Mouse (Mus musculus) T-helper 2 cell (primary cell): ENCODE results near the gene Cisd3.
"Not testable (repeated sequence)": the region's sequence is repeated elsewhere in the genome, so short reads cannot be mapped to it uniquely, and the experiment has no call there.

ENCODE experiments used
- in situ Hi-C: fragments of 300-600 bp; cut with MboI, MseI; formaldehyde crosslinking; loops from one replicate; pipeline ENCODE4 v1.15.1; 2025; ENCODE audit warnings: high pct_unique_total_duplicates

Cisd3 gene

DNA sequence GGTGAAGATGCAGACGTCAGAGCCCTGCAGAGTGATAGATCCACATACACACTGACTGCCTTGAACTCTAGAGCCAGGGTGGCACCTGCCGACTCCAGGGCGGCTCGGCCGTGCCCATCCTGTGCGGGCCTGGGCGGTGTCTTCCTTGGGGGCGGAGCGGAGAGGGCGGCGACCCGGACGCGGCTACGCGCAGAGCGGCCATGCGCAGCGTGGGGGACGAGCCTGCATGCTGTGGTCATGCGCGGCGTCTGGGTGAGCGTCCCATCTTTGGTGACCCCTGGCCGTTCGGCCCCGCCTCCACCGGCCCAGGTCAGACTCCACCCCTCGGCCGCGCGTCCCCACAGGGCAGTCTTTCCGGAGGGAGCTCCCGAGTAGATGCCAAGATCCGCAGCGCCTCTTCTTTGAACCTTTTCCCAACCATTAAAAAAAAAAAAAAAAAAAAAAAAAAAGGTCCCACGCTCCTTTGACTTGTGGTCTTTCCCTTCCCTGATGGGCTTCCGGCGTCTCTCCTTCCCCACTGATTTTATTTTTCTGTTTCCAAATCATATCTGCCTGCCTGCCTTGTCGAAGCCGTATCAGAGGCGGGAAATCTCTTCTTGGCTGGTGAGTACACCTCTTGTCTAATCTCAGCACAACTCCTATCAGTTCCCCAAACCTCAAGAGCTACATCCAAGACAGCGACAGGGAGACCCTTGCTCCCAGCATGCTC, at the start of gene Cisd3:
TSS of gene Cisd3 (plus strand) at position 214 of the 709 bp plus-strand sequence.
- in situ Hi-C loops = no loop called here

DNA sequence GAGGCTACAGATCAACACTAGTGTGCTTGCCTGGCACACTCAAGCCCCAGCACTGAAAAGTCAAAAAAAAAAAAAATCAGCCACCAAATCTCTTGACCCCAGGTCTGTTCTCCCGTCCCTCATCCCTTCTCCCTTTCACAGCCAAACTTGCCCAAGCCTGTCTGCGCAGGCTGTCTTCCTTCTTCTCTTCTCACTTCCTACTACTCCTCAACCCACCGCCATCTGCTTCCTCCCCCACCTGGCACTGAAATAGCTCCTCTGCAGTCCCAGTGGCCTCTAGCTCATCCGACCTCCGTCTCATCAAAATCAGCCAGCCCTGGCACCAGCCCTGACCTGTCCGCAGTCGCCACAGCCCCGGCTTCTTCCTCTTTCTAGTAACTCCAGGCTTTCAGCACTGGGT, 44.0 kb upstream of the Cisd3 start:
- in situ Hi-C loops = no loop called here

DNA sequence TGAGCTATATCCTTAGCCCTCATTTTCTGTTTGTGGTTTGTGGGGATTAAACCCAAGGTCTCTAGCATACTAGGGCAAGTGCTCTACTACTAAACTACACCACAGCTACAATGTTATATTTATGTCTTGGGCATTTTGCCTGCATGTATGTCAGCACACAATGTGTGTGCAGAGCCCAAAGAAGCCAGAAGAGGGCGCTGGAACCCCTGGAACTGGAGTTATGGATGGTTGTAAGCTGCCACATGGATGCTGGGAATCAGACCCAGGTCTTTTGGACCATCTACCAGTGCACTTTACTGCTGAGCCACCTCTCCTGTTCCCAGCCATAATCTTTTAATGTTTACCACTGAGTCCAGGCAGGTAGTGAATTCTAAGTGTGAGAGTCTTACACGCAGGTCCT, 42.9 kb upstream of the Cisd3 start:
- in situ Hi-C loops = no loop called here

DNA sequence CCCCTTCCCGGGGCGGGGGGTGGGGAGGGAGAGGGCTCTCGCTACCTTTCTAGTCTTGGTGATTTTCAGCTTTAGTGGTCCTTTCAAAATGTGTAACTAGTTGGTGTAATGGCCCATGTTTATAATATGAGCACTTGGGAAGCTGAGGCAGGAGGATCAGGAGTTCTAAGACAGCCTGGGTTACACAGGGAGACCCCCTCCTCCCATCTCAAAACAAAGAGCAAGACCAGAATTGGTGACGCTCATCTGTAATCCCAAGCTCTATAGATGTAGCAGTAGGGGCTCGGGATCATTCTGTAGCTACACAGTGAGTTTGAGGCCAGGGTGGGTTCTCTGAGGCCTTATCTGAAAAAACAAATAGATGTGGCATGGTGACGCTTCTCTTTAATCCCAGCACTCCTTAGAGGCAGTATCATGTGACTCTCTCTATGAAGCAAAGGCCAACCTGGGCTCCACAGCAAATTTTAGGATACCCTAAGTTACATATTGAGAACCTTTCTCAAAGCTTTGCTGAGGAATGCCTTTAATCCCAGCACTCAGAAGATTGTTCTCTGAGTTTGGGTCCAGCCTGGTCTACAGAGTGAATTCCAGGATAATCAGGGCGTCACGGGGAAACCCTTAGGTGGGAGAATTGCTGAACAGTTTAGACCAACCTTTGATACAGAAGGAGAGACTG, 42.1 kb upstream of the Cisd3 start:
- in situ Hi-C loops = no loop called here

- in situ Hi-C loops = no loop called here
These were observed 40.8 kb upstream of the Cisd3 start for GRCm38 (mm10) chr11:97644834-97645233.

GRCm38 (mm10) chr11:97648541-97648940, 37.1 kb upstream of the Cisd3 start:
- in situ Hi-C loops = not testable (repeated sequence)

DNA sequence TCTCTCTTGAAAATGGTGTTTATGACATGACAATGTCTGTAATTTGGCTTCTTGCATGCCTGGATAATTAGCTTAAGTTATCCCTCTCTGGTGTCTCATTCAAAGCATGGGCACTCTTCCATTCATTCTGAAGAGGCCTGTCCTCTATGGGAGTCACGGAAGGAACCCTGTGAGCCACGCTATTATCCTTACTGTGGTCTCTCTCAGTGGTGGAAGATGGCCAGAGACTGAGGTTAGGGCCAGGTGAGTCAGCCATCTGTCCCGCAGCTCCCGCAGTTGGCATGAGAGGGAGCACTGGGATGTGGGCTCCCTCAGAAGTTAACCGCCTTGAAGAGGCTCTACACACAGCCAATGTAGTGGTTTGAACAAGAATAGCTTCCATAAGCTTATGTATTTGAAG, 35.3 kb upstream of the Cisd3 start:
- in situ Hi-C loops = no loop called here

- in situ Hi-C loops = not testable (repeated sequence)
These were observed 32.2 kb upstream of the Cisd3 start for GRCm38 (mm10) chr11:97653376-97653775.

DNA sequence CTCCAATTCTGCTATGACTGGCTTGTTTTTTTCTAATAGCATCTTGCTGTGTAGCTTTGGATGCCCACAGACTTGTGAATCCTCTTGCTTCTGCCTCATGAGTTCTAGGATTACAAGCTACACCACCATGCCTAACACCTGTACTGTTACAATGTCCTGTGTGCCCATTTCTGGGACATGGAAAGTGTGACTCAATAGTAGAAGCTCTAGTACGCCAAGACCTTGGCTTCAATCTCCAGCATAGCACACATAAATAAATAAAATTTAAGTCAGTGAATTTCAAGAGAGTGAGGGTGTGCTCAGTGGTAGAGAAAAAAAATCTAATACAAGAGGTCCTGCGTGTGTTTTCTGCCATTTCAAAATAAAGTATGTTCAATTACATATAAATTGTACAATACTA, 31.4 kb upstream of the Cisd3 start:
- in situ Hi-C loops = no loop called here

DNA sequence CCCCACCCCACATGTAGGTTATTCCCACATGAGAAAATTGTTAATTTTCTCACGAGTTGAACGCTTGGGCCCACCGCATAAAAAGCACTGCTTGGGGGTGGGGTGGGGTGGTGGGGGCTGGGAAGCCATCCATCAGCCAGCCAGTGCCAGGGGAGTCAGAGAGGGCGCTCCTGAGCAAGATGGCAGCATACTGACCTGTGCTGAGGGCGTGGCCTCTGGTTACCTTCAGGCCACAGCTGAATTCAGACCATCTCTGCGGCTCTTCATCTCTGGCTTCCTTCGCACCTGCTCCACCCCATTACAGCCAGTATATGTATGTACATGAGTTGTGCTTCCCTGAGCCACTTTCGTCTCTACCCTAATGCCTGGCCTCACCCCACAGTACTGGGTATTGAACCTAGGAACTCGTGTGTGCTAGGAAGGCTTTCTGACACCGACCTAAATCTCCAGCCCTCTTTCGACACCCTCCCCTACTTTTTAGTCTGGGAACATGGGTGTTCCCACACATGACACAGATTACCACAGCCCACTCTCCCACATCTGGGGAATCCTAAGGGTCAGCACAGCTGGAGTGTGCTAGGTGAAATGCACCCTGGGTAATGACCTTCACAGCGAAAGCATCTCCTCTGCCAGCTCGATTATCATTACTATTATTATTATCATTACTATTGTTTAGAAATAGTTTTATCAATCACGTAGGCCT, 29.2 kb upstream of the Cisd3 start:
- in situ Hi-C loops = no loop called here

DNA sequence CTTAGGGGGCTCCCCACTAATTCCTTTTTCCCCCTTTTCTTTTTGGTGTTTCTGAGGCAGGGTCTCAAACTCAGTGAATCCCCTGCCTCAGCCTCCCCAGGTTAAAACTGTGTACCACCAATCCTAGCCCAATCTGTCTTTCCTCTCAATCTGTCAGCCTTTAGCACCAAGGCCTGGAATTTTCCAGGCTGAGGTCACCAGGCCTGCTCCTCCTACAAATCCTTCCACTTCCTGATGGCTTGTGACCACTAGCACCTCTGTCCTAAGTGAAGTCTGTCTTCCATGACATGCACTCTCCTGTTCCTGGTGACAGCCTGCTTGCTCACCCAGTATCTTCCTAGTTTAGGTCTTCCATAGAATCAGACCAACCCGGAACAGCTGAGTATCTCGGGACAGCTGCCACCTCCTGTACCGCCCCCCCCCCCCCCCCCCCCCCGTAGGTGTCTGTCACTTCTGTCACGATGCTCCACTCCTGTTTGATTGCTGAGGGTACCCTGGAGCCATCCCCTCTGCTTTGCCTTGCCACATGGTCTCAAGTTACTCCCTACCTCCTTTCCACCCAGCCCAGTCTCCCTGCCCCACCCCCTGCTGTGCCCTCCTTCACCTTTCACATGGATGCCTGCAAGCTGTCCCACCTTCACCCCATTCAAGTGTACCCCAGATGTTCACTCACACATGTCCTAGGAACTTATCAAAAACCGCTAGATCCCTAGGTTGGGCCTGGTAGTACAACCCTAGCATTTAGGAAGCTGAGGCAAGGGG, 28.3 kb upstream of the Cisd3 start:
- in situ Hi-C loops = no loop called here

DNA sequence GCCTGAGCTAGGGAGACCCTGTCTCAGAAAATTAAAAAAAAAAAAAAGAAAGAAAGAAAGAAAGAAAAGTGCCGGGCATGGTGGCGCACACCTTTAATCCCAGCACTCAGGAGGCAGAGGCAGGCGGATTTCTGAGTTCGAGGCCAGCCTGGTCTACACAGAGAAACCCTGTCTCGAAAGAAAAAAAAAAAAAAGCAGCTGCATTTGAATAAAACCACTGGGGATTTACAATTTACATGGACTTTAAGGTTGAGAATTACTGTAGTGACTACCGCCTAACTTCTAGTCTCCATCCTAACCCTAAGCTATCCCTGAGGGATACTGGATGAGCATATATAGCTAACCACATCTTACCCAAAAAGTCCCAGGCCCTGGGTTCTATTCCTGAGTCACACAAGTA, 27.7 kb upstream of the Cisd3 start:
- in situ Hi-C loops = not testable (repeated sequence)

- in situ Hi-C loops = no loop called here
These were observed 26.8 kb upstream of the Cisd3 start for GRCm38 (mm10) chr11:97658751-97659266.

DNA sequence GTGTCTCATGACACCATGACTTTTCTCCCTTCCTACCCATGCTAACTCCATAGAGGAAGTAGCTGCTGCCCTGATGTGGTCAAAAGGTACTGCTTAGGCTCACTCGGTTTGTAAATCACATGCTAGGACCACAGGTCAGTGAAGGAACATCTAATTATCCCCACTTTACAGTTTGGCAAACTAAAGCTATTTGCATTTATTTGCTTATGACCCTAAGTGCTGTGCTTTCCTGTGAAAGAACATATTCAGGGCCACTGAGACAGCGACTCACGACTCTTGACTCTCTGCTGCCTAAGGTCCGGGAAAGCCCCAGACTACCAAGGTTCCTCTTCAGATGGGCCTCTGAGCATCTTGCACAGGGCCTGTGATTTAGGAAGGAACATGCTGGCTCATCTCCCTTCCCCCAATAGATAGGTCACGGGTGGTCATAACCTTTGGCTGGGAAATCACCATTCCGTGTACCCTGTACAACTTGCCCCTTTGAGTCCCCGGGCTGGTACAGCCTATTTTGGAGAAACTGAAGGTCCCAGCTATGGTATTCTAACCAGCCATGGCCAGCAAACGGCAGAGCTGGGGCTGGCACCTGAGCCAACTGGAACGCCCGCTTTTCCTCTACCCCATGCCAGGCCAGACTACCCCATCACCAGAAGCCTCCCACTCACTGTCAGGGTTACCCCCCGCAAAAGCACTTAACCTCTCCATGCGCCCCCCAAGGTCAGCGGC, 26.2 kb upstream of the Cisd3 start:
- in situ Hi-C loops = no loop called here

DNA sequence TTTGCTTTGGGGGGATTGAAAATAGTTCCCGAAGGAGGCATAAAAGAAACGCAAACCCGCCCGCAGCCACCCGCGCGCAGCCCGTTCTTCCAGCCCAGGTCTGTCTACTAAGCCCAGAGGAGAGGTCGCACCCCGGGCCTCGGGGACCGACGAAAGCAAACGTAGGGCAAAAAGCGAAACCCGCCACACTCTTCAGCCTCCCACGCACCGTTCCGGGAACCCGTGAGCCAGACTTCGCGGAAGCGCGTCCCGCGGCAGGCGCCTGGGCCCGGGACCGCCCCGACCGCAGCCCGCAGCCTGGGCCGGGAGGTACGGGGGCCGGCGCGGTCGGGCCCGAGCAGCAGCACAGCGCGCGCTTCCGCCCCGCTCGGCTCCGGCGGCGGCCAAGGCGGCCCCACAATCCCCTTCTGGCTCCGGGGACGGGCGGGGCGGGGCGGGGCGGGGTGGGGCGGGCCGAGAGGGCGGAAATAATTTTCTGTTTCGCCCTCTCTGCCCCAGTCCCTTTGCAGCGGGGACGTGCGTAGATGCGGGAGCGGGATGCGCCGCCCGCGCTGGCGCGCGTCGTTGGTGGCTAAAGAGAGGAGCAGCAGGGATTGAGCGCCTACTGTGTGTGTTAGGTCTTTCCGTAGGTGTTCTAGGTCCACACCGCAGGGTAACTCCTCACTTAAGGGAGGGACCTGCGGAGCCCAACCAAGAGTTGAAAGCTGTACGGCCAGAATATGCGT, 25.5 kb upstream of the Cisd3 start:
- in situ Hi-C loops = loop anchor here (10.0 kb wide), 1 partner anchor 535 kb away; no protein-coding TSS in a partner anchor

DNA sequence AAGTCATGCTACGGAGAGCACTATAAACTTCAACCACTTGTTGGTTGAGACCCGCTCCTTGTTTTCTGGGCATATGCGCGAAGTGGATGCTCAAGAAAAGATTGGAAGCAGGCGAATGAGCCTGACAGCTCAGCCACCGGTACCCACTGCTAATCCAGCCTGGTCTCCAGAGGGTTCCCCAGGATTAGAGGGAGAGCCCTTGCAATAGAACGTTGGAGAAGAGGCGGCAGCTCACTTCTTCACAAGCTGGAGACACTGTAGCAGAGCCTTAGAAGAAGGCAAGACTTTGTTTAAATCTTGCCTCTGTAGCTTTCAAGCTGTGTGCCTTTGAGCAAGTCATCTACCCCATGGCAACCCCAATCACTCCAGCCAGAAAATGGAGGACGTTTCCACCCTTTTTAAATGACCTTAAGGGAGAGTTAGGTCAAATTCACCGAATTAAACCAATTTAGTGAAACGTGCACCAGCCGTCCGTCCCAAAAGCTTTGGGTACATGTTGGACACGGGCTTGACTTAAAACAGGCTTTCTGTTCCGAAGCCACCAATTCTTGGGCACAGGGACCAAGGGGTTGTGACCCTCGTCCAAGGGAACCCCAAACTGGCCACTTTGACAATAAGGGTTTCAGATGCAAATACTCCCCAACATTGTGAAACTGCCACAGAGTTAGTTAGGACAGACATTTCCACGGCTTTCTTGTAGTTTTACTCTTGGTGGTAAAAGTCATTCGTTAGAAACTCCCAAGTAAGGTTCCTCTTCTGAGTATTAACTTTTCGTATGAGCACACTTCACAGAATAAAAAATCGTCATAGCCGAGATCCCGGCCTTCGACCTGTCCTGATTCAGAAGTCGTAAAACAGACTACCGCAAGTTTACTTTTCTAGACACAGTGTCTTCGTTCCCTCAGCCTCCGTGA, 24.6 kb upstream of the Cisd3 start:
- in situ Hi-C loops = loop anchor here (10.0 kb wide), 1 partner anchor 536 kb away; no protein-coding TSS in a partner anchor

GRCm38 (mm10) chr11:97661648-97662133, 23.9 kb upstream of the Cisd3 start:
- in situ Hi-C loops = loop anchor here (10.0 kb wide), 1 partner anchor 537 kb away; no protein-coding TSS in a partner anchor

DNA sequence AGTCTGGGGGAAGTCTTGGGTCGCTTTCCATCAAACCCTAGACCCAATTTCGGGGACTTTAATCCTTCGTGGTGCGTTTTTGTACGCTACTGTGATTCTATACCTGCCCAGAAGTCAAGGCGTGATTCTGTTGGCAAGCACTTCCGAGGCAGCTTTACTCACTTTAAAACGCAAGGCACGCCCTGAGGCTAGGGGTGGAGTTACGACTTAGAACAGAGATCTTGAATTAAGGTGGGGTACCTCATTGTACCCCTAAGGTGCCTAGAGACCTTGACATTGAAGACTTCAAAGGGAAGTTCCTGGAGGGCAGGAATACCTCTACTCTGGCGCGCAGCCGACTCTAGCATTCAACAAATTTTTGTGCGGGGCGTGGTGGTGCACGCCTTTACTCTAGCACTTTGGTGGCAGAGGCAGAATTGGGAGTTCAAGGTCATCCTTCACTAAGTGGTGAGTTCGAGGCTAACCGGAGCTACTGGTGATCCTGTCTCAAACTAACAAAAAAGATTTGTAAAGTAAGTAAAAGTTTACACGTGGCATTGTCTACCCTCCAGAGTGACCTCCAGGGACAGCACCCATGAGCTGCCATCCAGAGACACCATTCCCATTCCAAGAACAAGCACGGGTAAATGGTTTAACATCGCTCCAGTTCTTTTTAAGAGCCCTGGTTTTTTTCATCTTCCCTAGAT, 23.3 kb upstream of the Cisd3 start:
- in situ Hi-C loops = loop anchor here (10.0 kb wide), 1 partner anchor 538 kb away; no protein-coding TSS in a partner anchor
